Mouse (Mus musculus): ENCODE data around the gene Gse1. TPM values are rescaled to one million over a fixed set of nuclear protein-coding genes. Genes with fewer than 3 reads are reported as not detected.

Gene Gse1
- total RNA-seq, 2 experiments from 2014 or later: 77.7 to 105 TPM

DNA sequence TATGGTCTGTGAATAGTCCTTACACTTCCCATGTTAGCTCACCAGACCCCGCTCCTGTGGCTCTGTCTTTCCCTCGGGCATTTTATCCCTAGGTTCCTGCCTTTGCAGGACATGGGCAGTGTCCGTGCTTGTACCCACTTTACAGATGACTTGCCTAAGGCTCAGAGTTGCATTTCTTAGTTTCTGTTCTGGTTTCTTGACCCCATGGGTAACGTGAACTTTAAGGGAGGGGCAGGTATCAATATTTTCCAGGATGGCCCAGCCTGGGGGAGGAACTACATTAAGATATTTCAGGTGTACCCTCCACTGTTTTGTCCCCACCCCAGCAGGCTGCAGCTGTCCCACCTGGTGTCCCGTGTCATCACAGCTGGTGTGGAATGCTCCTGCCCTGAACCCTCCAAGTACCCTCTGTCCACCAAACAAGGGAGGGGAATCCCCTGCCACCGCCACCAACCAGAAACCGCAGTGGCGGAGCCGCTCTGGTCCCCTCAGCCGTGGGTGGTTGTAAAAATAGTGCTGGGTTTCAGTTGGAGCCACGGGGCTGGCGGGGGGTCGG lies 36.2 kb downstream of the Gse1 start:
- peak overlapping the region; percentile 53; the same call in 1 of the 2 replicates for H3K27ac ChIP-seq

DNA sequence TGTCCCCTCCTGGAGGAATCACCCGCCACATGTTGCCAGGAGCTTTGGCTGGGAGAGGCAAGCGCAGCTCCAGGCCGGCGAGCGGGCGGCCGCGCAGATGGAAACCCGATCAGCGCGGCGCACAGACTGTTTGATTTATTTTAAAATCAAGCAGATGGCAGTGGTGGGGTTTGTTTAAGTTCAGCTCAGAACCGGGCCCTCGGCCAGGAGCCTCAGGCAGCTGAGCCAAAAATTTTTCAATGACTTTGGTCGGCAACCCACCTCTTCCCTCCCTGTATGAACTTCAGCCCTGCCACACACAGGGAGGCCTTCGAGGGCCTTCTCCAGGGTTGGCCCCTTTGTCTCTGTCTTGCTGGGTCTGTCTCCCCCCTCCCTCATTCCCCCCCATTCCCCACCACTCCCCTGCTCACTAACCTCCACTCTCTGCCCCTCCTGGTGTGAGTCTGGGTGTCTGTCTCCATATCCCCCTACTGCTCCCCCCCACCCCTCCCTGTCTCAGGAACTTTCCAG lies 36.7 kb downstream of the Gse1 start:
- TF ChIP-seq CTCF (IDR thresholded peaks at IDR 0.05): no peak
- H3K4me3 ChIP-seq: no peak overlapping the region
- intact Hi-C loops (cut with DNase I): loop anchor here (1.0 to 5.0 kb wide), 3 partner anchors 38 to 333 kb away; partner anchors contain the start of gene Fam92b

More for the DNA sequence above, 36.2 kb downstream of the Gse1 start:
- no peak for TF ChIP-seq CTCF (IDR thresholded peaks at IDR 0.05)
- no peak overlapping the region for H3K4me3 ChIP-seq
- DNase-seq (ENCODE audit: extremely low spot score in 1 of 2, low spot score in 2 of 2): no peak
- intact Hi-C loops (cut with DNase I): loop anchor here (2.0 kb wide), 1 partner anchor 38 kb away; no protein-coding TSS in a partner anchor

DNA sequence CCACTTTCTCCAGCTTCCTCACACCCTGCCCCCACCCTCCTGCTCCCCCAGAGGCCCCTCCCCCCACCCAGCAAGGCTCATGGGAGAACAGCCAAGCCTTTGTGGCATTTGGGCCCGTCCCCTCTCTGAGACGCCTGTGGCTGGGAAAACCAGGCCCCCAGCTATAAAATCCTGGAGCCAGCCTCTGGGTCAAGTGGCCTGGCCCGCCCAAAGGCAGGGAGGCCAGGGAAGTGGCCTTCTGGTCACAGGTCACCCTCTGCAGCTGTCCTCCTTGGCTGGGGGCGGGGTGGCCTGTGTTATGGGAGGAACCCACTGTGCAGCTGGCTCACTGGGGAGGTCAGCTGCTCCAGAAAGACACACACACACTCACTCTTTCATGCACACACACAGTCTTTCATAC lies 37.2 kb downstream of the Gse1 start:
- TF ChIP-seq CTCF (IDR thresholded peaks at IDR 0.05): no peak
- Histone ChIP-seq H3K4me3 (no peak overlapping the region), H3K27ac (no peak overlapping the region)
- intact Hi-C loops (cut with DNase I): loop anchor here (1.0 to 5.0 kb wide), 3 partner anchors 39 to 333 kb away; partner anchors contain the start of gene Fam92b
- DNase-seq (ENCODE audit: extremely low spot score in 1 of 2, low spot score in 2 of 2): no peak

More for the DNA sequence above, 36.7 kb downstream of the Gse1 start:
- peak; percentile 76 to 82 for DNase-seq (ENCODE audit: extremely low spot score in 1 of 2, low spot score in 2 of 2)
- H3K27ac ChIP-seq: peak overlapping the region; percentile 53; the same call in 1 of the 2 replicates

DNA sequence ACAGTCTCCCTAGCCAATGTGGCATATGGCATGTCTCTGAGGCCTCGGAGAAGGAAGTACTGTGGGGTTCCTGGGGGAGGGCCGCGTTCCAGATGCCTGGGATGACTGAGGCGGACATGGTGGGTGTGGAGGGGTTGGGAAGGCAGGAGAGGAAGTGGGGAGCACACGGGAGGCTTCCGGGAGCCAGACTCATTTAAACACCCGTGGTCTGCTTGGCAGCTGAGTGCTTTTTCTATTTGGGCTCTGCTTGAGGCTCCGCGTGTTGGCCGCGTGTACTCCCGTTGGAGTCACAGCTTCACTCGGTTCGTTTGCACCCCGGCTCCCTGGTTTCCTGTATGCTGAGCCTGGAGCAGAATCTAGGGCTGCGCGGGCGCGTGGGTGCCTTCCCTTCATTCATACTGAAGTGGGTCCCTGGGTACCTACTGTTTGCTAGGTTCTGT lies 40.3 kb downstream of the Gse1 start:
- TF ChIP-seq CTCF (IDR thresholded peaks at IDR 0.05): no peak
- no peak overlapping the region for H3K27ac ChIP-seq
- intact Hi-C loops (cut with DNase I): loop anchor here (5.0 kb wide), 1 partner anchor 91 kb away; the partner anchor contains the start of gene Fam92b
- DNase-seq (ENCODE audit: extremely low spot score in 1 of 2, low spot score in 2 of 2): peak in 1 of 2 experiments; percentile 46
- H3K4me3 ChIP-seq: no peak overlapping the region

DNA sequence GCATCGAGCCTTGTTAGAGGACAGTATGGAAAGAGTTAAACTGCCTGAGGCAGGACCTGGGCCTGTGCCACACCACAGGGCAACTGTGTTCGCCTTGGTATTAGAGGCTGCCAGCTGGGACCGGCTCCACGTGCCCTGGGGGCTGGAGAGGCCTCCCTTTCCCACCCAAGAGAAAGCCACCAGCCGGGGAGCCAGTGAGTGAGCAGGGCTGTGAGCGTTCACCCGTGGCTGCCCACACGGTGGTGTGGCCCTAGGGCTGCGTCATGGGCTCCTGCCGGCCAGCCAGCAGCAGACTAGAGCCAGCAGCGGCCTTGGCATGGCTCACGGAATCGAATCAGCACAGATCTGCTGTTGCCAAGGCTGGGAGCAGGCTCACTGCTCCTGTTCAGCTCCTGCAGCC lies 42.2 kb downstream of the Gse1 start:
- DNase-seq (ENCODE audit: extremely low spot score in 1 of 2, low spot score in 2 of 2): peak; percentile 30 to 57
- intact Hi-C loops (cut with DNase I): no loop called here

DNA sequence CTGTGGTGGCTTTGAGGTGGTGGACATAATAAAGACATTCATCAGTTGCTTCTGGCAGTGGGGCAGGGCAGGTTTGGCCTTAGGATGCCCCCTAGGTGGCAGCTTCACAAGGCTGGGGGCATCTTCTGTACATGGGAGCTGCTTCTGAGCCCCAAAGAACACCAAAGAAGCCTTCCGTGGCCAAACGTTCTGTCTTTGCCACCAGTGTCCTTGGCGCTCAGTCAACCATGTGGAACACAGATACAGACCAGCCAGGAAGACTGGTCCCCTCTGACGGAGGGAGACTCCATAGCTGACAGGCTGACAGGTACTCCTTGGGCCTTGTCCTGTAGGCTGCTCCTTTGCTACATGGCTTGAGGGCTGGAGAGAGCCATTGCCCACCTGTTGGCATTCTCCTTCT lies 45.2 kb downstream of the Gse1 start:
- no peak for DNase-seq (ENCODE audit: extremely low spot score in 1 of 2, low spot score in 2 of 2)
- intact Hi-C loops (cut with DNase I): no loop called here
- TF ChIP-seq CTCF (IDR thresholded peaks at IDR 0.05): no peak
- Histone ChIP-seq H3K4me3 (no peak overlapping the region), H3K27ac (no peak overlapping the region)

More for the DNA sequence above, 42.2 kb downstream of the Gse1 start:
- TF ChIP-seq CTCF (IDR thresholded peaks at IDR 0.05): no peak
- no peak overlapping the region for H3K27ac ChIP-seq
- no peak overlapping the region for H3K4me3 ChIP-seq

DNA sequence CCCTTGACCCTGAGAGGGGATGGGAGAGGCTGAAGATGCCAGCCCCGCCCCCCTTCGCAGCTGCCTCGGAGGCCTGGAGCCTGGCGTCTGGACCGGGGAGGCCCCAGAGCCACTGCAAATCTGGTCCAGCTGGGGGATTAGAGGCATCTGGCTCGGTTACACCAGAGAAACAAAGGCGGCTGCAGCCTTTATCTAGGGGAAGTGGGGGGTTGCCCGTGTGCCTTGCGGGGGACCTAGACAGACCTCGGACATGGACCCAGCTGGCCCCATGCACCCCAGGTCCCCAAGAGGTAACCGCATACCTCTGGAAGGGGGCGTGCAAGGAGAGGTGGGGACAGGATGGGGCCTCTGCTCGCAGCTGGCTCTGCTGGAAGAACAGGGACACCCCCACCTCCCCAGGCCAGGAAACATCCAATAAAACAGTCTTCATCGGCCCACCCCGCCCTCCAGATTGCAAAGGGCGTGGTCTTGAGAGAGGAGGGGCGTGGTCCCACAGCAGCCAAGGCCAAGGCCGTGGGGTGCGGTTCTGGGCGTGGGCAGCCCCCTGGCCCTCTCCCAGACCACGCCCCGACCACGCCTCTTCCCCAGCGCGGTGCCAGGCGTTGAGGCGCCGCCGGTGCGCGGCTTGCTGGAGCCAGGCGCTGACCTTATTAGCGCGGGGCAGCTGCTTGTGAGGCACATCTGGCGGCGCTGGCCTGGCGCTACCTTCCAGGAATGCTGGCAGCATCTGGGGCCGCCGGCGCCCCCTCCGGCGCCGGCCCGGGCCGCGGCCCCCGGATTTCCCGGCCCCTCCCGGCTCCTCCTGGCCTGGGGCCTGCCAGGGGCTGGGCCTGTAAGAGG lies 48.0 kb downstream of the Gse1 start:
- DNase-seq (ENCODE audit: extremely low spot score in 1 of 2, low spot score in 2 of 2): peak in 1 of 2 experiments; percentile 65
- peak overlapping the region; percentile 34 for H3K4me3 ChIP-seq
- intact Hi-C loops (cut with DNase I): no loop called here
- peak overlapping the region; percentile 67 for H3K27ac ChIP-seq
- TF ChIP-seq CTCF (IDR thresholded peaks at IDR 0.05): no peak

DNA sequence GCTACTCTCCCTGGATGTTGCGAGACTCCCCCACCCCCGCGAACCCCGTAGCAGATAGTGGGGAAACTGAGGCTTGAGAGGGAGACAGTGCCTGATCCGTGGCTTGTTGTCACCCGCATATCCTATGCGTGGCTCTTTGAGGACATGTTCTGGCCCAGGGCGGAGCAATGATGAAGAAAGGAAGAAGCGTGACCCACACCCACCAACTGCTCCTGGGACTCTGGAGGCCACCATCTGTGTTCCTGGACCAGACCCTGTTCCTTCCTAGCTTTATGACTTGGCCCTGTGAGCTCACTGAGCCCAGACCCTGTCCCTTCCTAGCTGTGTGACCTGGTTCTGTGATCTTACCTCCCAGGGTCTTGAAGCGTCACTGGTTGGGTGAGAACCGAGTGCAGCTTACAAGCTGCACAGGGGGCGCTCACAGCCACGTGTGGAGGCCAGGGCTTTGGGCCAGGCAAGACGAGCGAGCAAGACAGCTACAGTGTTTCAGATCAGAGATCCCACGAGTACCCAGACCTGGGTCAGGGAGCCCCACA lies 48.7 kb downstream of the Gse1 start:
- Histone ChIP-seq H3K27ac (peak overlapping the region; percentile 67), H3K4me3 (peak overlapping the region; percentile 34)
- intact Hi-C loops (cut with DNase I): no loop called here
- TF ChIP-seq CTCF (IDR thresholded peaks at IDR 0.05): no peak; the same call in 1 of the 2 replicates
- no peak for DNase-seq (ENCODE audit: extremely low spot score in 1 of 2, low spot score in 2 of 2)

DNA sequence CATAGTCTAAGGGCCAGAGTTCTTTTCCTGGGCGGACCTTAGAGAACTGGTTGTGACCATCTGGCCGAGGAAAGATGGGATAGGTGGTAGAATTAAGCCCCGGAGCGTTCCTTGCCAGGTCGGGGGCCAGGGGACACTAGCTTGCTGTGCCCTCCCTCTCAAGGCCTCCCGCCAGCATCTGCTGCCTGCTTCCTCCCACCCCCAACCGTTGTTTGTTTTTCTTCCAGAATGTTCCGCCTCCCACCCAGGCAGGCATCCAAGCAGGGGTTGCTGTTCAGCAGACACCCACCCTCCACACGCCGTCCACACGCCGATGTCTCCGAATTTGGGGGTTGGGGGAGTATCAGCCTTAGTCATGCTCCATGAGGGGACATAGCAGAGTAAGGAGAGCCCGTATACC lies 49.8 kb downstream of the Gse1 start:
- DNase-seq (ENCODE audit: extremely low spot score in 1 of 2, low spot score in 2 of 2): no peak
- H3K4me3 ChIP-seq: no peak overlapping the region
- TF ChIP-seq CTCF (IDR thresholded peaks at IDR 0.05): no peak
- no peak overlapping the region for H3K27ac ChIP-seq
- intact Hi-C loops (cut with DNase I): no loop called here

DNA sequence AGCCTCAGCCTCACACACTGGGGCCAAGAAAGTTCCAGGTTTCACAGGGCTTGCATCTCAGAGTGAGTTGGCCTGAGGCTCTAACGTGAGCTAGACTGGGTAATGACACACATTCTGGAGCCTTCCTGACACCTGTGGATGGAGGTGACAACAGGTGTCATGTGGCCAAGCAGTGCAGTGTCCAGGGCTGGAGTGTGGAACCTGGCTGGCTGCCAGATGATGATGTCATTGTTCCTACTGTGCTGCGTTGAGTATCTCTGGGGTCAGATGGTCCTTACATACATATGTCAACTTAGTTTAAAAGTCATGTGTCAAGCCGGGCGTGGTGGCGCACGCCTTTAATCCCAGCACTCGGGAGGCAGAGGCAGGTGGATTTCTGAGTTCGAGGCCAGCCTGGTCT lies 51.2 kb downstream of the Gse1 start:
- Histone ChIP-seq H3K4me3 (no peak overlapping the region), H3K27ac (no peak overlapping the region)
- no peak for TF ChIP-seq CTCF (IDR thresholded peaks at IDR 0.05)
- intact Hi-C loops (cut with DNase I): no loop called here
- DNase-seq (ENCODE audit: extremely low spot score in 1 of 2, low spot score in 2 of 2): no peak

DNA sequence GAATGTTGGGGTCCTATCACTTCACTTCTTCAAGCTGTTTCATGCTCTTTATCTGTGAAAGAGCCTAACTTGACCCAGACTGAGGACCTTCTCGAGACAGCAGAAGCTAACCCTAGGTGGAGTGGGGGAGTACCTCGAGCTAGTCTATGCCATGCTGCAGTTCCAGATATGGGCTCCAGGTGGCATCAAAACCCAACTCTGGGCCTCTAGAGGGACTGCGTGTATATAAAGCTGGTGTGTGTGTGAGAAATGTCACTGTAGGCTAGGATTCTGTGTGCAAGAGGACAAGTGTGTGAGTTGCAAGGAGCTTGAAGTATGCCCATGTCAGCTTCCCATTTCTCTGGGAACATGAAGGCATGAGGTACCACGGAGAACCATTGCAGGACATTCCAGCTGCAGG lies 53.2 kb downstream of the Gse1 start:
- Histone ChIP-seq H3K27ac (no peak overlapping the region), H3K4me3 (no peak overlapping the region)
- DNase-seq (ENCODE audit: extremely low spot score in 1 of 2, low spot score in 2 of 2): peak; percentile 79 to 88
- intact Hi-C loops (cut with DNase I): loop anchor here (5.0 kb wide), 1 partner anchor 104 kb away; the partner anchor contains the start of gene Fam92b
- TF ChIP-seq CTCF (IDR thresholded peaks at IDR 0.05): peak; percentile 95

Data from left cerebral cortex, adult 2 months (tissue).